Mouse (Mus musculus): ENCODE results near the gene Galm.

DNA sequence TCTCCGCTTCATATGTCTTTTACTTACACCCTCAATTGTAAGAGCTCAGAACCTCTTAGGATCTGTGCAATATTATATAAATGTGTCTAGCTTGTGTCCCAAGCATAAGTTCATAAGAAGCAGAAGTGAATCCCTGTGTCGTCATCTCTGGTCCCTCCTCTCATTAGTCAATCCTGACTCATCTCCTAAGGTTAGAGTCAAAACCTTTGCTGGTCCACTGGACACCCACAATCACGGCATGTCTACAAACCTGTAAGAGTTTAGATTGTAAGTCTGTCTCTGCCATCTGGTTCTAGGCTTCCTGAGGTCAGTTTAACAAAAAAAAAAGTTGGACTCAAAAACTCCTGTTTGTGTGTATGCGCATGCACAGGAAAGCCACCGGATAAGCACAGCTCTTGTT lies 45.5 kb downstream of the Galm start:
- no peak for TF ChIP-seq CTCF (IDR thresholded peaks at IDR 0.05; ENCODE audit: borderline replicate concordance, control insufficient read depth, extremely low read depth, insufficient read depth, low read length, poor library complexity)
- no peak for TF ChIP-seq POLR2A (IDR thresholded peaks at IDR 0.05; ENCODE audit: control insufficient read depth, extremely low read depth, insufficient read depth, low read length, poor library complexity)
